17 mouse cellular contexts compared by ENCODE assay signal in genomic region chr1:92271676-92272291, GRCm38 (mm10).
DNase-seq lines count a peak whose midpoint lies in the region; ATAC-seq and TF ChIP-seq lines count a peak whose summit lies in the region.
"Had no signal": no experiment of that assay in that cellular context is flagged by ENCODE, and none has a peak within 500 bp of the region (broad histone marks: within the 10 kb centered on the region; RNA-seq: fewer than 3 reads in every experiment).

No protein-coding gene starts in this region.

- intact Hi-C loops in heart, postnatal 36 days (cut with DNase I) = no loop called here

- 0 out of 2 replicates have a peak, but pooled peaks have one; percentile 11 for TF ChIP-seq CTCF in lung, embryonic 14.5 days (IDR thresholded peaks at IDR 0.05; ENCODE audit: low read depth)

- H3K4me3 ChIP-seq in lung, embryonic 14.5 days (ENCODE audit: low read depth, low read length) = no peak overlapping the region
- H3K4me3 ChIP-seq in hindbrain, embryonic 12.5 days = no peak overlapping the region
- H3K4me3 ChIP-seq in midbrain, embryonic 12.5 days = no peak overlapping the region
- H3K4me3 ChIP-seq: heart, adult 2 months; liver, embryonic 15.5 days had no signal

- no peak for ATAC-seq in lung, embryonic 14.5 days (ENCODE audit: insufficient read depth)
- 0 out of 2 replicates have a peak, but pooled peaks have one; percentile 32 for ATAC-seq in hindbrain, embryonic 12.5 days (ENCODE audit: low FRiP score)
- 0 out of 2 replicates have a peak, but pooled peaks have one; percentile 9 for ATAC-seq in midbrain, embryonic 12.5 days (ENCODE audit: low FRiP score, low read depth)
- ATAC-seq: intestine, postnatal 0 days had no signal

- WGBS in lung, embryonic 14.5 days = 40% methylated on average over 9 of the region's 9 CpGs
- 38% methylated on average over 9 of the region's 9 CpGs for WGBS in hindbrain, embryonic 12.5 days
- 31% methylated on average over 9 of the region's 9 CpGs for WGBS in midbrain, embryonic 12.5 days

- no peaks in the 10 kb centered on the region for H3K9me3 ChIP-seq in lung, embryonic 14.5 days (ENCODE audit: low read depth, low read length)
- H3K9me3 ChIP-seq in hindbrain, embryonic 12.5 days (replicated peaks) = no peaks in the 10 kb centered on the region
- H3K9me3 ChIP-seq in midbrain, embryonic 12.5 days = no peaks in the 10 kb centered on the region
- H3K9me3 ChIP-seq: liver, embryonic 15.5 days had no signal

- no peak overlapping the region for H3K9ac ChIP-seq in lung, embryonic 14.5 days
- no peak overlapping the region for H3K9ac ChIP-seq in hindbrain, embryonic 12.5 days
- no peak overlapping the region for H3K9ac ChIP-seq in midbrain, embryonic 12.5 days (replicated peaks)
- H3K9ac ChIP-seq: liver, embryonic 15.5 days had no signal

- no peak for DNase-seq in lung, embryonic 14.5 days
- no peak for DNase-seq in lung, postnatal 4 days
- peak; percentile 36 for DNase-seq in retina, embryonic 14.5 days (ENCODE audit: low spot score)
- no peak for DNase-seq in lung, postnatal 36 days
- DNase-seq in heart, postnatal 36 days = no peak
- no peak for DNase-seq in layer of hippocampus, adult 18-20 months (ENCODE audit: low spot score in 2 of 2)
- DNase-seq: cerebellum, adult 2 months; gastrocnemius, postnatal 10 days; heart, adult 2 months; kidney, postnatal 14 days; lung, postnatal 14 days; right cerebral cortex, postnatal 4 days; thymus, postnatal 4 days had no signal

- H3K36me3 ChIP-seq in lung, embryonic 14.5 days (ENCODE audit: insufficient read depth) = no peaks in the 10 kb centered on the region
- no peaks in the 10 kb centered on the region for H3K36me3 ChIP-seq in hindbrain, embryonic 12.5 days
- H3K36me3 ChIP-seq in midbrain, embryonic 12.5 days = no peaks in the 10 kb centered on the region
- H3K36me3 ChIP-seq: liver, embryonic 15.5 days had no signal

- no peaks in the 10 kb centered on the region for H3K4me1 ChIP-seq in lung, embryonic 14.5 days (ENCODE audit: insufficient read depth)
- peaks cover 8% of the 10 kb centered on the region for H3K4me1 ChIP-seq in hindbrain, embryonic 12.5 days
- H3K4me1 ChIP-seq in midbrain, embryonic 12.5 days = peaks cover 15% of the 10 kb centered on the region
- H3K4me1 ChIP-seq: liver, embryonic 15.5 days had no signal

- H3K4me2 ChIP-seq in lung, embryonic 14.5 days = no peak overlapping the region
- H3K4me2 ChIP-seq in hindbrain, embryonic 12.5 days (replicated peaks) = no peak overlapping the region
- no peak overlapping the region for H3K4me2 ChIP-seq in midbrain, embryonic 12.5 days (replicated peaks)
- H3K4me2 ChIP-seq: liver, embryonic 15.5 days had no signal

- no peak overlapping the region for H3K27ac ChIP-seq in lung, embryonic 14.5 days (ENCODE audit: low read depth)
- H3K27ac ChIP-seq in hindbrain, embryonic 12.5 days = no peak overlapping the region
- H3K27ac ChIP-seq in midbrain, embryonic 12.5 days (replicated peaks) = no peak overlapping the region
- H3K27ac ChIP-seq: heart, adult 2 months; liver, embryonic 15.5 days had no signal

- no peaks in the 10 kb centered on the region for H3K27me3 ChIP-seq in lung, embryonic 14.5 days (ENCODE audit: insufficient read depth, low read length)
- no peaks in the 10 kb centered on the region for H3K27me3 ChIP-seq in hindbrain, embryonic 12.5 days
- no peaks in the 10 kb centered on the region; the same call in 1 of the 2 replicates for H3K27me3 ChIP-seq in midbrain, embryonic 12.5 days
- H3K27me3 ChIP-seq: liver, embryonic 15.5 days had no signal
